Mouse (Mus musculus) hindbrain, embryonic 10.5 days (tissue): Measurements from ENCODE around the gene Tmem8b. TPM values are rescaled to one million over a fixed set of nuclear protein-coding genes. Genes with fewer than 3 reads are reported as not detected.

Source experiments
- DNase-seq: peaks from one replicate; pipeline ENCODE4 v3.0.0-alpha.2; 2017; ENCODE audit warnings: low spot score
- H3K27ac ChIP-seq: fragments of 300-500 bp; sonication (generic); 2 replicates; pipeline ENCODE4 v1.5.1; 2016; ENCODE audit warnings: mild to moderate bottlenecking, moderate library complexity
- H3K27me3 ChIP-seq: fragments of 300-500 bp; sonication (generic); 2 replicates; pipeline ENCODE4 v1.6.1; 2016; ENCODE audit warnings: mild to moderate bottlenecking; ENCODE audit not compliant: poor library complexity, insufficient read depth, severe bottlenecking
- H3K36me3 ChIP-seq: fragments of 300-500 bp; sonication (generic); 2 replicates; pipeline ENCODE4 v1.6.1; 2016; ENCODE audit warnings: mild to moderate bottlenecking, moderate library complexity
- H3K4me1 ChIP-seq: fragments of 300-500 bp; sonication (generic); replicated peaks from 2 replicates; pipeline ENCODE4 v1.6.1; 2016; ENCODE audit warnings: mild to moderate bottlenecking
- H3K4me3 ChIP-seq: fragments of 300-500 bp; sonication (generic); 2 replicates; pipeline ENCODE4 v1.5.1; 2016; ENCODE audit warnings: mild to moderate bottlenecking, moderate library complexity
- H3K9me3 ChIP-seq: fragments of 300-500 bp; sonication (generic); 2 replicates; pipeline ENCODE4 v1.6.1; 2016; ENCODE audit warnings: mild to moderate bottlenecking, moderate library complexity
- WGBS: fragments of 180-500 bp; shearing (Covaris S2); methylation state at CpG from one replicate; pipeline ENCODE4 v1.1.7; 2016; 5-methylcytosine and 5-hydroxymethylcytosine counted together
- polyA plus RNA-seq: library from polyadenylated mRNA; unstranded; fragments of >200 nt; fragmentation: Nextera tagmentation; extraction: Ambion mirVana; gene quantifications from 2 replicates; pipeline ENCODE4 v1.2.1, GENCODE M21; 2016

Gene Tmem8b
- polyA plus RNA-seq, 1 experiment from 2014 or later, result 9.4 TPM

DNA sequence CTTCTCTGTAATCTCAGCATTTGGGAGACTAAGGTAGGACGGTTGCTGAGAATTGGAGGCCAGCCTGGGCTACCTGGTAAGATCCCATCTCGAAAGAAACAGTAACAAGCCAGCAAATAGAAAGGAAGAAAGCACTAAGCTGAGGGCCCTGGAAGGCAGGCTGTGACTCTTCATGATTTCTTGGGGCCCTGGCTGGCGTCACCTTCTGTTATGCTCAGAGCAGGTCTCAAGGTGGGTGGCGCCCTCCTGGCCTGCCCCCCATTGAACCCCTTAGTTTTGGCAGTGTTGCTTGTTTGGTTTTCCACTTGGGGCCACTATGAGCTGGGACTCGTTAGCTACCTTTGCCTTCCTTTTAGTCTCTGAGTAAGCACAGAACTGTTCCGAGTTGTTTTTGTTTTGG is 32.0 kb upstream of the Tmem8b start:
- Histone ChIP-seq H3K27me3 (peaks cover 28% of the 10 kb centered on the region), H3K4me3 (no peak overlapping the region), H3K27ac (no peak overlapping the region), H3K9me3 (no peaks in the 10 kb centered on the region), H3K36me3 (no peaks in the 10 kb centered on the region), H3K4me1 (peaks cover 34% of the 10 kb centered on the region)
- no peak for DNase-seq
- WGBS, result 76% methylated on average over 6 of the region's 6 CpGs

GRCm38 (mm10) chr4:43640076-43640475 is 28.7 kb upstream of the Tmem8b start:
- Histone ChIP-seq H3K4me1 (peaks cover 8% of the 10 kb centered on the region), H3K9me3 (no peaks in the 10 kb centered on the region), H3K27me3 (no peaks in the 10 kb centered on the region), H3K27ac (no peak overlapping the region), H3K4me3 (no peak overlapping the region), H3K36me3 (peaks cover 21% of the 10 kb centered on the region)
- no peak for DNase-seq
- 76% methylated on average over 9 of the region's 9 CpGs for WGBS

DNA sequence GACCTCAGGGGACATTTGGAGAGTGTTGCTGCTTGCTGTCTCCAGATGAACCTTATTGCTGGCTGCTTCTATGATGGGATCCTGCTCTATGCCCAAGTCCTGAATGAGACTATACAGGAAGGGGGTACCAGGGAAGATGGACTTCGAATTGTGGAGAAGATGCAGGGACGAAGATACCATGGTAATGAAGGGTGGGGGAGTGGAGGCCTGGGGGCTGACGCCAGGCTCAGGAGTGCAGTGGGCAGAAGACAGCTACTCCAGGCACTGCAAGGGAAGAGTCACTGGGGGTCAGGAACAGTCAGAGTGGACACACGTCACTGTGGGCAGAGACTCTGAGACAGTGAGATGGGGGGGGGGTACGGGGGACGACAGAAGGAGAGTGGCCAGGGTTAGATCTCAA is 28.3 kb upstream of the Tmem8b start:
- Histone ChIP-seq H3K36me3 (peaks cover 23% of the 10 kb centered on the region), H3K9me3 (no peaks in the 10 kb centered on the region), H3K27me3 (no peaks in the 10 kb centered on the region), H3K27ac (no peak overlapping the region), H3K4me1 (peaks cover 8% of the 10 kb centered on the region), H3K4me3 (no peak overlapping the region)
- WGBS, result 86% methylated on average over 6 of the region's 6 CpGs
- no peak for DNase-seq

DNA sequence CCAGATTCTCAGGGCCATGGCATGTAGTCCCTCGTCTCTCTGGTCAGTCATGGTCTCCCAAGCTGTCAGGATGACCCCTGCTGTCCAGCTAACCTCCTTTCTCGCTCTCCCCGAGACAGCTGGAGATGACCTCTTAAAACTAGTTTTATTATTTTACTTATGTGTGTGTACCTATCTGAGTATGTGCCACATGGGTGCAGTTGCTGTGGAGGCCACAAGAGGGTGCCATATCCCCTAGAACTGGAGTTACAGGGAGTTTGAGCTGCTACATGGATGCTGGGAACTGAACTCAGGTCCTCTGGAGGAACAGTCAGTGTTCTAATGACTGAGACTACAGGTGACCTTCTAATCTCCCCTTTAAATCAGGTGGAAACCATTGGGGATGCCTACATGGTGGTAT is 19.0 kb upstream of the Tmem8b start:
- DNase-seq, result no peak
- H3K36me3 ChIP-seq, result peaks cover 65% of the 10 kb centered on the region
- peaks cover 8% of the 10 kb centered on the region for H3K9me3 ChIP-seq
- H3K27ac ChIP-seq, result no peak overlapping the region
- H3K4me3 ChIP-seq, result no peak overlapping the region
- peaks cover 22% of the 10 kb centered on the region for H3K4me1 ChIP-seq
- WGBS, result 95% methylated on average over 3 of the region's 3 CpGs
- no peaks in the 10 kb centered on the region for H3K27me3 ChIP-seq

GRCm38 (mm10) chr4:43652726-43653125 is 16.0 kb upstream of the Tmem8b start:
- Histone ChIP-seq H3K4me3 (peak overlapping the region; percentile 41), H3K27me3 (no peaks in the 10 kb centered on the region), H3K9me3 (peaks cover 8% of the 10 kb centered on the region), H3K27ac (peak overlapping the region; percentile 60), H3K4me1 (peaks cover 41% of the 10 kb centered on the region), H3K36me3 (peaks cover 43% of the 10 kb centered on the region)
- WGBS, result 86% methylated on average over 4 of the region's 4 CpGs
- DNase-seq, result no peak

DNA sequence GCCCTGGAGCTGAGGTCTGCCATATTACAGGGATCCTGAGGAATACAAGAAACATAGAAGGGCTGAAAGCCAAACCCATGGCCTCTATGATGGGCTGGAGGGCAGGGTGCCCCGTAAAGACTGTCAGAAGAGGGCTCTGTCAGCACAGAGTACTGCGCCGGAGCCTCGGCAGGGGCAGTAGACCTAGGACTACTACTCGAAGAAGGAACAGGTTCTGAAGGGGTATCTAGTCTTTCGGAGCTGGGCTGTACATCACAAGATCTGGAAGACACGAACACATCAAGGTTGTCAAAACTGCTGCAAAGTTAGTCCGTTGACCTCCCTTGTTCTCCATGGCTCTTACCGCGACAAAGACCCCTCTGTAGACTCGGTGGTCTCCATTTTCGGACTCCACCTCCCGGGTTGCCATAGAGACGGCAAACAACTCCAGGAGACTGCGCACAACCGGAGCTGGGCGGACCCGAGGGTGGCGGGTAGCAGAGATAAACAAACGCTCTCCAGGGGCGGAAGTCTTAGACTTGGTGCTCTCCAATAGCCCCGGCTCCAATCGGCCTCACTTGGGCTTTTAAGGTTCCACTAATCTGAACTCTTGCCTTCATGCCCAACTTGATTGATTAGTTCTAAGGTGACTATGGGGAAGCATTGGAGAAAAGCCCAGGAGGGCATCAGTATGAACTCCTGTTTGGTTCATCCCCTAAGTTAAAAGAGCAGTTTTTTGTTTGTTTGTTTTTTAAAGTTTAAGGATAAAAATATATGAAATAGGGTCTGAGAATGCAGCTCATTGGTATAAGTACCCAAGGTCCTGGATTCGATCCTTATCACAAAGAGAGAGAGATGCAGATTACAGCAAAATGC is 15.4 kb upstream of the Tmem8b start, which contains the start of gene Spag8:
TSS of gene Spag8 (minus strand) at position 434 of the 855 bp plus-strand sequence.
- H3K9me3 ChIP-seq, result peaks cover 8% of the 10 kb centered on the region
- H3K4me1 ChIP-seq, result peaks cover 41% of the 10 kb centered on the region
- DNase-seq, result peak; percentile 76
- 15% methylated on average over 24 of the region's 24 CpGs for WGBS
- H3K27me3 ChIP-seq, result no peaks in the 10 kb centered on the region
- H3K27ac ChIP-seq, result peak within 1 kb of the TSS; percentile 60
- H3K4me3 ChIP-seq, result peak within 1 kb of the TSS; percentile 41
- H3K36me3 ChIP-seq, result peaks cover 36% of the 10 kb centered on the region

- DNase-seq, result no peak
- H3K4me3 ChIP-seq, result peak overlapping the region; percentile 88
- H3K4me1 ChIP-seq, result peaks cover 41% of the 10 kb centered on the region
- H3K27me3 ChIP-seq, result peaks cover 13% of the 10 kb centered on the region; the same call in 1 of the 2 replicates
- H3K9me3 ChIP-seq, result no peaks in the 10 kb centered on the region
- H3K27ac ChIP-seq, result peak overlapping the region; percentile 94
- 6% methylated on average over 34 of the region's 34 CpGs for WGBS
- H3K36me3 ChIP-seq, result peaks cover 16% of the 10 kb centered on the region
These were observed 13.0 kb upstream of the Tmem8b start for GRCm38 (mm10) chr4:43655656-43656338.

- Histone ChIP-seq H3K27me3 (peaks cover 21% of the 10 kb centered on the region), H3K4me3 (peak within 1 kb of the TSS; percentile 88), H3K27ac (peak within 1 kb of the TSS; percentile 94), H3K9me3 (no peaks in the 10 kb centered on the region), H3K36me3 (peaks cover 10% of the 10 kb centered on the region), H3K4me1 (peaks cover 41% of the 10 kb centered on the region)
- DNase-seq, result peak; percentile 95
- WGBS, result 2% methylated on average over 34 of the region's 34 CpGs
These were observed 12.2 kb upstream of the Tmem8b start, which contains the start of gene Hint2 for GRCm38 (mm10) chr4:43656339-43657109. Gene Hint2 (minus strand): TSS chr4:43656466.

DNA sequence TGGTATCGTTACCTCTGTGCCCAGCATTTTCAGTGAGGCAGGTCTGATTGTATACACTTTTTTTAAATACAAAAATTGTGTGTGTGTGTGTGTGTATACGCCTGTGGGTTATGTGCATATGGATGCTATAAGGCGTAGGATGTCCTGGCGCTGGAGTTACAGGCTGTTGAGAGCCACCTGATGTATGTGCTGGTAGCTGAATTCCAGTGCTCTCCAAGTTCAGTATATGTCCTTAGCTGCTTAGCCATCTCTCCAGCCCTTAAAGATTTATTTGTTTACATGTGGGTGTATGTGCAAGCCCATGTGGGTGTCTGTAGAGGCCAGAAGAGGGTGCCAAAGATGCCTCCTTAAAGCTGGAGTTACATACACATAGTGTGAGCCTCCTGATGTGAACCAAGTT is 11.6 kb upstream of the Tmem8b start:
- no peak for DNase-seq
- peak overlapping the region; percentile 88 for H3K4me3 ChIP-seq
- peaks cover 4% of the 10 kb centered on the region; the same call in 1 of the 2 replicates for H3K36me3 ChIP-seq
- peaks cover 41% of the 10 kb centered on the region for H3K4me1 ChIP-seq
- 62% methylated on average over 4 of the region's 4 CpGs for WGBS
- H3K9me3 ChIP-seq, result no peaks in the 10 kb centered on the region
- peaks cover 27% of the 10 kb centered on the region for H3K27me3 ChIP-seq
- H3K27ac ChIP-seq, result no peak overlapping the region; the same call in 1 of the 2 replicates

- peaks cover 32% of the 10 kb centered on the region for H3K4me1 ChIP-seq
- H3K4me3 ChIP-seq, result no peak overlapping the region
- 27% methylated on average over 4 of the region's 4 CpGs for WGBS
- peak; percentile 18 for DNase-seq
- no peaks in the 10 kb centered on the region for H3K9me3 ChIP-seq
- no peaks in the 10 kb centered on the region for H3K36me3 ChIP-seq
- peaks cover 83% of the 10 kb centered on the region for H3K27me3 ChIP-seq
- H3K27ac ChIP-seq, result no peak overlapping the region
These were observed 2.4 kb upstream of the Tmem8b start for GRCm38 (mm10) chr4:43666412-43666811.

GRCm38 (mm10) chr4:43669428-43669794 is 640 bp downstream of the Tmem8b start:
- H3K27ac ChIP-seq, result peak overlapping the region; percentile 94
- peaks cover 50% of the 10 kb centered on the region for H3K4me1 ChIP-seq
- peak; percentile 84 for DNase-seq
- H3K9me3 ChIP-seq, result no peaks in the 10 kb centered on the region
- under 1% methylated on average over 24 of the region's 25 CpGs for WGBS
- H3K36me3 ChIP-seq, result peaks cover 4% of the 10 kb centered on the region
- peaks cover 57% of the 10 kb centered on the region for H3K27me3 ChIP-seq
- H3K4me3 ChIP-seq, result peak overlapping the region; percentile 83

- Histone ChIP-seq H3K27ac (no peak overlapping the region), H3K4me1 (peaks cover 52% of the 10 kb centered on the region), H3K27me3 (peaks cover 32% of the 10 kb centered on the region), H3K4me3 (no peak overlapping the region), H3K36me3 (peaks cover 28% of the 10 kb centered on the region), H3K9me3 (no peaks in the 10 kb centered on the region)
- DNase-seq, result peak; percentile 91
- 4% methylated on average over 2 of the region's 2 CpGs for WGBS
These were observed 3.3 kb downstream of the Tmem8b start for GRCm38 (mm10) chr4:43672070-43672469.
